Mouse (Mus musculus) heart, postnatal 10 days (tissue): ENCODE measurements around the gene Olfr970. TPM values are rescaled to one million over a fixed set of nuclear protein-coding genes. Genes with fewer than 3 reads are reported as not detected.
"Not testable (repeated sequence)": the region's sequence is repeated elsewhere in the genome, so short reads cannot be mapped to it uniquely, and the experiment has no call there.

Source experiments
- DNase-seq, 2 experiments: peaks; one replicate each; pipeline ENCODE4 v3.0.0; 2021
- intact Hi-C: fragments of 180-260 bp; cut with DNase I; formaldehyde crosslinking; loops from one replicate; pipeline ENCODE4 v1.15.1; 2025
- total RNA-seq, 2 experiments: library from RNA; stranded (reverse); gene quantifications; 2 replicates each; pipeline ENCODE4 v1.2.3; 2021

The Olfr970 gene
- total RNA-seq = not detected

DNA sequence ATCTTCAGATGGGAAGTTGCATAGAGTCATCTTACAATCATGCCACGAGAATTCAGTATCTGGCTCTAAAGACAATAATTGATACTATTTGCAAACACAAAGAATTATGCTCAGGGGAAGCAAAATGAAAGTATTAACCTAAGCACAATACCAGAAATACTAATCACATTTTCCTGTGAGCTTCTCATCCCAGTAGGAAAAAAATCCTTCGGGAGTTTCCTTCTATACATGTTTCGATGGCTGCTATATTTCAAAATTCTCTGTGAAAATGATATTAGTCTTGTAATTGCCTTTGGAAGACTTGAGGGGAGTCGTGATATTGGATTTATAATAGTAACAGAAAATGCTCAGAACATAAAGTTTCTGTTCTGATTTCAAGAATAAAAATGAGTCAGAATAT is at the start of gene Olfr970:
Gene Olfr970, plus strand, starts transcription at position 301 of the 400 bp plus-strand sequence.
- no peak for DNase-seq
- intact Hi-C loops = no loop called here

DNA sequence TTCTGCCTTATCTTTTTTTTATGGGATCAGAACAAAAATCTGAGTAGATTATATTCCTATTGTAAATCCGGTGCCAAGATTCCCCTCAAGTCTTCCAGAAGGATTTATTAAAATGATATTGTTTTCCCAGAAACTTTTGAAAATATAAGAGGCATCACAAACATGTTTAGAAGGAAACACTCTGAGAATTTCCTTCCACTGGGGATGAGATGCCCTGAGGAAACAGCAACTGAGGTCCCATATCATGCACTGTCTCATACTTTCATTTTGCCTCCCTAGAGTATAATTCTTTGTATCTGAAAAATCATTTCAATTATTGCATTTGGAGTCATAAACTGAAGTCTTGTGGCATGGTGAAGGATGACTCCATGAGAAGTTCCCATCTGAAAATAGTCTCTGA is 25.5 kb upstream of the Olfr970 start, which contains the start of gene Olfr968:
Gene Olfr968, minus strand, starts transcription at position 101 of the 400 bp plus-strand sequence.
- DNase-seq = no peak

DNA sequence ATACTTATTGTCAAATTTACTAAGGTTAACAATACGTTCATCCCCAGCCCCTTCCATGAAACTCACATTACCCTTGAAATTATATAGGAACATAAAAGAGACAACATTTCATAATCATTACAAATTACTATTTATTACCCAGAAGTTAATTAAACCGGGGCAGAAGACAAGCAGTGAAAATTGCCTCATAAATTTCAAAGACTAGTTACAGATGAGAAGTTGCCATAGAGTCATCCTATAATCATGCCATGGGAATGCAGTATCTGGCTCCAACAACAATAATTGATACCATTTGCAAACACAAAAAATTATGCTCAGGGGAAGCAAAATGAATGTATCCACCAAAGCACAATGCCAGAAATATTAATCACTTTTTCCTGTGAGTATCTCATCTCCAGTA is 18.1 kb upstream of the Olfr970 start, which contains the start of gene Olfr969:
Gene Olfr969, plus strand, starts transcription at position 388 of the 400 bp plus-strand sequence.
- intact Hi-C loops = no loop called here
- DNase-seq = no peak

More for the DNA sequence above, 25.5 kb upstream of the Olfr970 start, which contains the start of gene Olfr968:
- intact Hi-C loops = no loop called here

DNA sequence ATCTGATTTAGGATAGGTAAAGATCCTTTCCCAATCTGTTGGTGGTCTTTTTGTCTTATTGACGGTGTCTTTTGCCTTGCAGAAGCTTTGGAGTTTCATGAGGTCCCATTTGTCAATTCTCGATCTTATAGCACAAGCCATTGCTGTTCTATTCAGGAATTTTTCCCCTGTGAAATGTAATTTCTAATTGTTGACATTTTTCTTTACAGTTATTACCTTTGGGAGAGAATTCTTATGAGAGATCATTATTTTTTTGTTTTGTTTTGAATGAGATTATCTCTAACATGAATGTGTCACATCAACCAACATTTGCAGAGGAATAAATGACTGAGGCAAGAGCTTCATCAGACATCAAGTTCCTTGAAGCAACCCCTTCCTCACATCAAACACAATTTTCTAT is 27.9 kb downstream of the Olfr970 start, which contains the start of gene Olfr971:
Gene Olfr971, plus strand, starts transcription at position 301 of the 400 bp plus-strand sequence.
- DNase-seq, intact Hi-C loops: not testable (repeated sequence)

DNA sequence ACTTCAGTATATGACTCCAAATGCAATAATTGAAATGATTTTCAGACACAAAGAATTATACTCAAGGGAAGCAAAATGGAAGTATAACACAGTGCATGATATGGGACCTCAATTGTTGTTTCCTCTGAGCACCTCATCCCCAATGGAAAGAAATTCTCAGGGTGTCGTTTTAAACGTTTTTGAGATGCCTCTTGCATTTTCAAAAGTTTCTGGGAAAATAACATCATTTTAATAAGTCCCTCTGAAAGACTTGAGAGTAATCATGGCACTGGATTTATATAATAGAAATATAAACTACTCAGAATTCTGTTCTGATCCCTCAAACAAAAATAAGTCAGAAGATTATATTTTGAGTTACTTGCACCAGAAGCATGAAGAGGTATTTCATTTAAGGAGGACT is 57.5 kb downstream of the Olfr970 start, which contains the start of gene Olfr972:
Gene Olfr972, plus strand, starts transcription at position 301 of the 400 bp plus-strand sequence.
- DNase-seq = no peak
- intact Hi-C loops = no loop called here

Other genes with a start within 250 kb of the Olfr970 start
- gene Olfr959, start 233.3 kb upstream of the Olfr970 start, total RNA-seq = not detected
- gene AW551984, start 204.5 kb upstream of the Olfr970 start, total RNA-seq = 1 to 10 TPM; 2.3 to 3.8 TPM
- not detected for gene Olfr148, start 198.2 kb upstream of the Olfr970 start, total RNA-seq
- not detected for gene Olfr960, start 187.5 kb upstream of the Olfr970 start, total RNA-seq
- gene Olfr961, start 163.8 kb upstream of the Olfr970 start, total RNA-seq = not detected
- gene Olfr963, start 141.7 kb upstream of the Olfr970 start, total RNA-seq = not detected
- not detected for gene Olfr149, start 101.7 kb upstream of the Olfr970 start, total RNA-seq
- not detected for gene Olfr965, start 97.5 kb upstream of the Olfr970 start, total RNA-seq
- gene Olfr150, start 77.9 kb upstream of the Olfr970 start, total RNA-seq = not detected
- not detected for gene Olfr967, start 62.6 kb upstream of the Olfr970 start, total RNA-seq
- not detected for gene Olfr968, start 25.6 kb upstream of the Olfr970 start, total RNA-seq
- gene Olfr969, start 17.9 kb upstream of the Olfr970 start, total RNA-seq = not detected
- not detected for gene Olfr971, start 28.0 kb downstream of the Olfr970 start, total RNA-seq
- gene Olfr972, start 57.6 kb downstream of the Olfr970 start, total RNA-seq = not detected
- gene Olfr229, start 98.5 kb downstream of the Olfr970 start, total RNA-seq = not detected
- not detected for gene Olfr974, start 128.6 kb downstream of the Olfr970 start, total RNA-seq
- gene Olfr975, start 143.2 kb downstream of the Olfr970 start, total RNA-seq = not detected
- not detected for gene Olfr976, start 152.3 kb downstream of the Olfr970 start, total RNA-seq
- gene Olfr978, start 183.3 kb downstream of the Olfr970 start, total RNA-seq = not detected
- not detected for gene Olfr979, start 194.6 kb downstream of the Olfr970 start, total RNA-seq
- gene Olfr980, start 200.7 kb downstream of the Olfr970 start, total RNA-seq = not detected
- not detected for gene Olfr981, start 212.6 kb downstream of the Olfr970 start, total RNA-seq